Mouse (Mus musculus) liver, embryonic 14 days (tissue): ENCODE results near the gene Elmsan1. TPM values are rescaled to one million over a fixed set of nuclear protein-coding genes. Genes with fewer than 3 reads are reported as not detected.

Experiments
- polyA plus RNA-seq: library from polyadenylated mRNA; depleted of rRNA; stranded (reverse); fragments of >200 nt; gene quantifications from 2 replicates; pipeline ENCODE4 v1.2.3, GENCODE M21; 2012; rRNA removed

The Elmsan1 gene
- 3.6 and 4.5 TPM in 2 replicates for polyA plus RNA-seq

DNA sequence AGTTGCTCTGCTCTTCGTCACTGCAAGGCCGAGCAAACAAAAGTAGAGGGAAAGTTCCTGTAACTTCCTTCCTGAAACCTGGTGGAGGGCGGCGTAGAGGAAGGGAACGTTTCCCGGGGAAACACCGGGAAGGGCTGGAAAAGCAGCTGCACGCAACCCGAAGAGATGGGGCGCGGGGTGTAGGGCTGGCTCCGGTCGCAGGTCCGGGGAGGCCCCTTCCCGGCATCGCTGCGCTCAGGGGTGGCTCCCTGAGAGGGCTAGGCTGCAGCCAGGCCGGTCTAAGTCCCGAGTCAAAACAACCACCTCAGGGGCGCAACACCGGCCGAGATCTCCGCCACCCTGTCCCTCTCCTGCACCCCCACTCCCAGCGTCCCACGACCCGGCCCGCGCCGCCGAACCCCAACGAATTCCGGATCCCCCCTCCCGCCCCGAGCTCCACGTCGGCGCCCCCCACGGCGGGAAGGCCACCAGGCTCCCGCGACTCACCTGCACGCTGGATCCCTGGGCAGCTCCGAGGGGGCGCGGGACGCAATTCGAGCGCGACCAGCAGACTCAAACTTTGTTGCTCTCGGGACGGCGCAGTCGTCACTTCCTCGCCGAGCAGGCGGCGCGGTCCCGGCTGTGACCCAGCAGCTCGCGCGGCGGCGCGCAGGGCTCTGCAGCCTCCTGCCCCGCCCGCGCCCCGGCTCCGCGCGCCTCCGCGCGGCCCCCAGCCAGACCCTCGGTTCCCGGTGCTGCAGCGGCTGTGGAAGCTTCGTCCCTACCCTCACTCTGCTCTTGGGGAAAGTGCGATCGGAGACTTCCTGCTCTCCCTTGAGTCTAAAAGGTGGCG lies at the start of gene Elmsan1:
Gene Elmsan1 (minus strand): TSS at position 593 of the 832 bp plus-strand sequence.

DNA sequence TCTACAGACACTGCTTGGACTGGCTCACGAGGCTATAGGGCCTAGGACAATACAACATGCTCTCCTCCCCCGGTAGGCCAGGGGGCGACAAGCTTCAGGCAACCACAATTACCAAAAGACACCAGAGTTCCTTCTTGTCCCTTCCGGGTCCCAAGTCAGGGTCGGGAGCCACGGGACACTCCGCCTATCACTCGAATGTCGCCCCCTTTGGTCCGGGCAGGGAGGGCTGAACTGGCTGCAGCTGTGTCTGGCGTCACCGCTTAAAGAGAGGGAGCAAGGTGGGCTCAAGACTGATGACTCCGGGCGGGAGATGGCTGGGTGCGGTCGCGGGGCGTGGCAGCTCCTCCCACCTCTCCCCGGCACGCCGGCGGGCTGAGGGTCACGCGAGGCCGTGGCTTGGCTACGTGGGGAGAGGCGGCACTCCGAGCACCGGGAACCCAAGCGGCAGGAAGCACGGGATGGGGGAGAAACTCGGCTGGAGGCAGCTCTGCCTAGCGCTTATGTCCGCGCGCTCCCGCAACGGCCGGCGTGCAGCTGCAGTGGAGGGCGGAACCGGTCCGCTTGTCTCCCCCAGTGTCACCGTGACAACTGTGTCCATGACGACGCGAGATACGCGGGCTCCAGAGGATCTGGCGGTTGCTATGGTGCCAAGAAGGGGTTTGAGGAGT lies 70.6 kb downstream of the Elmsan1 start, which contains the start of gene Pnma1:
Gene Pnma1 (minus strand): TSS at position 536 of the 668 bp plus-strand sequence.

DNA sequence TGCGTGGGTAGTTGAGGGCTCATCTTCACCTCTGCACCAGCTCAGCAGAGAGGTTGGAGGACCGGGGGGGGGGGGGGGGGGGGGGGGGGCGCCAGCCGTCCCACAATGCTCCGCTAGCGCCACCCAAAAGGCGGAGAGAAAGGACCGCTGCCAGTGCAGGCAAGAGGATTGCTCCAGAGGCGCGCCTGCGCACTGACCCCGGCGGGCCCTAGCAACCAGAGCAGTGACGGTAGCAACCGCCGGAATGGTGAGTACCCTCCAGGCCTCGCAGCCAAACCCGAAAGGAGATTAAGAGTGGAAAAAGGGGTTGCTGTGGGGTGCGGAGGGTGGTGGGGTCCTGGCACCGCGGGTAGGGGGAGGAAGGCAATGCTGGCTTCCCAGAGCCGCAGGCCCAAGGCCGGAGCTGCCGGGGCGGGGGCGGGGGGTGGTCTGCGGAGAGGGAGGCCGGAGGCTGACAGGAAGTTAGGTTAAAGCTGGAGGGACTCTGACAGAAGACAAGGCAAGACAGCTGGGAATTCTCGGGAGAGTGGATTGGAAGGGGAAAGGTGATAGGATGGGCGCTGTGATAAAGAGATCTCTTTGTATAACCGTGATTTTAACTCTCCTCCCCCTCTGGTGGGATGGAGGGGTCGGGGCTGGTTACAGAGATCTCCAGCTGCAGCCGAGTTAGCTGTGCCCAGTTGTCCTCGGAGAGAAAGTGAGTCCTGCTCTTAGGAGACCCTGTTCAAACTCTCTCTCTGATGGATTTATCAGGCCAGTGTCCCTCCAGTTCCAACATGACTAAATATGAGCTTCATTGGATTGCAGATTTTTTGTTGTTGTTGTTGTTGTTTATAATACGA lies 104.3 kb downstream of the Elmsan1 start, which contains the start of gene Dnal1:
Gene Dnal1 (plus strand): TSS at position 214 of the 842 bp plus-strand sequence.

DNA sequence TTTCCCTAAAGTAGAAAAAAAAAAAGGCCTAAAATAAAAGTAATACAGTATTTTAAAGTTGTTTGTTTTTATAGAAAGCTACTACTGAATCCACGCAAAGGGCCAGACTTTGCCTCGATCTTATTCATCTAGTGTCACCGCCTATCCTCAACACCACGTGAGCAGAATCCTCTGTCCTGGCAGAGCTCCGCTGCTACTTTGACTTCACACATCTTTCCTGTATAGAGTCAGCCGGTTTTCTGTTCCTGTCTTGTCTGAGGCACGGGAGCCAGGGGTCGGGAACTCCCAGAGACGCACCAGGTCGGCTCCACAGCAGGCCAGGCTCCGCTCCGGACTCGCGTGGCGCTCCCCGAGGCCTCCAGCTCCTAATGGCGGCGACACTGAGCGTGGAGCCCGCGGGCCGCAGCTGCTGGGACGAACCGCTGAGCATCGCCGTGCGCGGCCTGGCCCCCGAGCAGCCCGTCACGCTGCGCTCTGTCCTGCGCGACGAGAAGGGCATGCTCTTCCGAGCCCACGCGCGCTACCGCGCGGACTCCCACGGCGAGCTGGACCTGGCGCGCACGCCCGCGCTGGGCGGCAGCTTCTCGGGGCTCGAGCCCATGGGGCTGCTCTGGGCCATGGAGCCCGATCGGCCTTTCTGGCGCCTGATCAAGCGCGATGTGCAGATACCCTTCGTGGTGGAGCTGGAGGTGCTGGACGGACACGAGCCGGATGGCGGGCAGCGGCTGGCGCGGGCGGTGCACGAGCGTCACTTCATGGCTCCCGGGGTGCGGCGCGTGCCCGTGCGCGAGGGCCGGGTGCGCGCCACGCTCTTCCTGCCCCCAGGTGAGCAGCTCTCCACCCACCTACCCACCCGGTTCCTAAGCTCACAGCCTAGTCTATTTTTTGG lies 117.8 kb downstream of the Elmsan1 start, which contains the start of gene Acot6:
Gene Acot6 (plus strand): TSS at position 51 of the 889 bp plus-strand sequence.

Other genes starting within 250 kb of the Elmsan1 start
- gene Heatr4, start 234.0 kb downstream of the Elmsan1 start, polyA plus RNA-seq: not detected in 2 replicates
- gene Acot2, start 231.0 kb downstream of the Elmsan1 start, polyA plus RNA-seq: 2.5 and 3.4 TPM in 2 replicates
- 11.4 and 16.9 TPM in 2 replicates for gene Acot1, start 209.4 kb downstream of the Elmsan1 start, polyA plus RNA-seq
- gene Acot4, start 180.5 kb downstream of the Elmsan1 start, polyA plus RNA-seq: 4.4 and 5.2 TPM in 2 replicates
- gene Gm49366, start 179.9 kb downstream of the Elmsan1 start, polyA plus RNA-seq: not detected in 2 replicates
- gene Acot3, start 166.7 kb downstream of the Elmsan1 start, polyA plus RNA-seq: 2.4 and 2.8 TPM in 2 replicates
- not detected in 2 replicates for gene Acot5, start 149.6 kb downstream of the Elmsan1 start, polyA plus RNA-seq
- gene Acot6, start 118.2 kb downstream of the Elmsan1 start, polyA plus RNA-seq: 0.87 and 0.93 TPM in 2 replicates
- gene Dnal1, start 104.5 kb downstream of the Elmsan1 start, polyA plus RNA-seq: 0.40 and 0.42 TPM in 2 replicates
- 0.12 TPM in 2 replicates for gene Pnma1, start 70.4 kb downstream of the Elmsan1 start, polyA plus RNA-seq
- 13.1 and 14.9 TPM in 2 replicates for gene Ptgr2, start 66.4 kb upstream of the Elmsan1 start, polyA plus RNA-seq
- gene Zfp410, start 98.0 kb upstream of the Elmsan1 start, polyA plus RNA-seq: 22.3 and 26.6 TPM in 2 replicates
- gene Coq6, start 142.8 kb upstream of the Elmsan1 start, polyA plus RNA-seq: 17.9 and 20.9 TPM in 2 replicates
- 1.8 TPM in 2 replicates for gene Fam161b, start 143.0 kb upstream of the Elmsan1 start, polyA plus RNA-seq
- gene Entpd5, start 190.1 kb upstream of the Elmsan1 start, polyA plus RNA-seq: 5.4 and 6.0 TPM in 2 replicates
- 0.37 and 0.49 TPM in 2 replicates for gene Bbof1, start 190.2 kb upstream of the Elmsan1 start, polyA plus RNA-seq
- 10.6 and 10.8 TPM in 2 replicates for gene Rnf113a2, start 198.3 kb upstream of the Elmsan1 start, polyA plus RNA-seq
- gene Aldh6a1, start 232.1 kb upstream of the Elmsan1 start, polyA plus RNA-seq: 10.8 and 12.3 TPM in 2 replicates
- 7.3 and 8.6 TPM in 2 replicates for gene Lin52, start 232.5 kb upstream of the Elmsan1 start, polyA plus RNA-seq